Mouse (Mus musculus): Measurements from ENCODE around the gene Il31ra. TPM values are rescaled to one million over a fixed set of nuclear protein-coding genes. Genes with fewer than 3 reads are reported as not detected.
"Not testable (repeated sequence)": the region's sequence is repeated elsewhere in the genome, so short reads cannot be mapped to it uniquely, and the experiment has no call there.

Il31ra gene
- under 1 TPM; 0.10 to 0.16 TPM for total RNA-seq (2021)
- long read RNA-seq, experiment 1 = 0 reads
- long read RNA-seq, experiment 2 = 0 reads

DNA sequence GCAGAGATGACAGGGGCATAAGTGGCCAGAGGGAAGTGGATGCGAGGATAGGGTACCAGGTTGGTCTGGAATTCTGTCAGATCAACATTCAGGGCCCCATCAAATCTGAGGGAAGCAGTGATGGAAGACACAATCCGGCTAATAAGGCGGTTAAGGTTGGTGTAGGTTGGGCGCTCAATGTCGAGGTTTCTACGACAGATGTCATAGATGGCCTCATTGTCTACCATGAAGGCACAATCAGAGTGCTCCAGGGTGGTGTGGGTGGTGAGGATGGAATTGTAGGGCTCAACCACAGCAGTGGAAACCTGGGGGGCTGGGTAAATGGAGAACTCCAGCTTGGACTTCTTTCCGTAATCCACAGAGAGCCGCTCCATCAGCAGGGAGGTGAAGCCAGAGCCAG, at the start of gene Il31ra:
TSS of gene Il31ra (minus strand) at position 101 of the 400 bp plus-strand sequence.
- intact Hi-C loops (cut with DNase I; ENCODE audit: low total_unique reads); DNase-seq: not testable (repeated sequence)

DNA sequence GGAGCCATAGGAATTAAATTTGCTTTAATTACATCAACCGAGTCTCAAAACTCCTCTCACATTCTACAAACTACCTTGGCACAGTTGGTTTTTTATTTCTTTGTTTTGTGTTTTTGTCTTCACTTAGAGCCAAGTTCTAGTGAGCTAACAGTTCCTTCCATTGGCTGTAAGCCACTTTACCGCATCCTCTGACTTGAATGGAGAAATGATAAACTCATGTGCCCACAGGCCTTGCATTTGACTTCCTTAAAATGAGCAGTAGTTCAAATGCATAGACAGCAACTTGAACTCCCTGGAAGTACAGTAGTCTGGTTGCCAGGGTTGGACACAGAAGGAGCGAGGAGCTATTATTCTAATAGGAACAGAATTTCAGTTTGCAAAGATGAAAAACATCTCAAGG, 48.7 kb upstream of the Il31ra start:
- no peak for DNase-seq

GRCm38 (mm10) chr13:112639111-112639510, 45.0 kb upstream of the Il31ra start:
- intact Hi-C loops (cut with DNase I; ENCODE audit: low total_unique reads) = no loop called here
- no peak for DNase-seq

More for the DNA sequence above, 48.7 kb upstream of the Il31ra start:
- intact Hi-C loops (cut with DNase I; ENCODE audit: low total_unique reads) = no loop called here

DNA sequence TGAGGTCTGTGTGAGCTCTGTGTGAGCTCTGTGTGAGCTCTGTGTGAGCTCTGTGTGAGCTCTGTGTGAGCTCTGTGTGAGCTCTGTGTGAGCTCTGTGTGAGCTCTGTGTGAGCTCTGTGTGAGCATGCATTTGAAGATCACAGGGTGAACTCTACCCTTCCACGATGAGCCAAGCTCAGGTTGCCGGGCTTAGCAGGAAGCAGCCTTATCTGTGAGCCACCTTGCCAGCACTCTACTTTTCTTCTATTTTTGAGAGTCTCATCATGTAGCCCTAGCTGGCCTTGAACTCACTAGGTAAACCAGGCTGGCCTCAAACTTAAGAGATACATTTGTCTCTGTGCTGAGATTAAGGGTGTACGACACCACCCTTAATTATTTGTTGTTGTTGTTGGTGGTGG, 42.3 kb upstream of the Il31ra start:
- DNase-seq = no peak
- intact Hi-C loops (cut with DNase I; ENCODE audit: low total_unique reads) = no loop called here

DNA sequence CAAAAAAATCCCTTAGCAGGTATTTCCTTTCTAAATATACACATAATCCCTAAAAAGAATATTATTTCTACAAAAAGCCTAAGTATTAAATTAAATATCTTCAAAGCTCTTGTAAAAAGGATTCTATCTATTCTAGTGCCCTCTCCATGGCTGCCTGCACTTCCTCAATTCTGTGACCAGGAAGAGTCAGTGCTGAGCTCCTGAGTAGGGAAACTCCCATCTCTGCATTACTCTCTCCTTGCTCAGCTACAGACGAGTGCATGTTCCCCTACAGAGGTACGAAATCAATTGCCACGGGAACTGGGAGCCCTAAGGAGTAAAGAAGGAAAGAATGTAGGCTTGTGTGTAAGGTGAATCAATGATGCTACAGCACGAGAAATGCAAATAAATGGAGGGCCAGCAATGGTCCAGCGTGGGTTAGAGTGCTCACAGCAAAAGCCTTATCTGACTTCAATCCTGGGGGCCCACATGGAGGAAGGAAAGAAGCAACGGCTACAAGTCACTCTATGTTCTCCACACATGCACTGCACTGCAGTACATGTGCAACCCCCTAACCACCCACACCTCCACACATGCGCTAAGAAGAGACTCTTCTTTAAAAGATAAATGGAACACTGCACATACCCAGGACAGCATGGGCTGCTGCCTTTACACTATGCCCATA, 41.1 kb upstream of the Il31ra start:
- no peak for DNase-seq
- intact Hi-C loops (cut with DNase I; ENCODE audit: low total_unique reads) = no loop called here

DNA sequence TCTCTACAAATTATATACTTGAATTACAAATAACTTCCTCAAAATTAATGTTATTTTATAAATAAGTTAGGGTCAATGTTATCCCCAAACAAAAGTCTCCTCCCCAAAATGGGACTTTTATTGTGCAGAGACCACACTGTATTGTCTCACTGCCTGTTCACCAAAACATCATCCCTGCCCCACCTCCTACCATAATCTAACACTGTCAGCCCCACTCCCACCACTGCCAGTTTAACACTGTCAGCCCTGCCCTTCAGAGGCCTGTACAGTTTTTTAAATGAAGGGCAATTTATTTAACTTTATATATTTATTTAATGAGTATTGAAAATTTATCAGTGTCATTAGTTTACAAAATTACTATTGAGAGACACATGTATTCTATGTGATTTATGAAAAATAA, 31.4 kb upstream of the Il31ra start:
- intact Hi-C loops (cut with DNase I; ENCODE audit: low total_unique reads) = no loop called here
- DNase-seq = no peak

DNA sequence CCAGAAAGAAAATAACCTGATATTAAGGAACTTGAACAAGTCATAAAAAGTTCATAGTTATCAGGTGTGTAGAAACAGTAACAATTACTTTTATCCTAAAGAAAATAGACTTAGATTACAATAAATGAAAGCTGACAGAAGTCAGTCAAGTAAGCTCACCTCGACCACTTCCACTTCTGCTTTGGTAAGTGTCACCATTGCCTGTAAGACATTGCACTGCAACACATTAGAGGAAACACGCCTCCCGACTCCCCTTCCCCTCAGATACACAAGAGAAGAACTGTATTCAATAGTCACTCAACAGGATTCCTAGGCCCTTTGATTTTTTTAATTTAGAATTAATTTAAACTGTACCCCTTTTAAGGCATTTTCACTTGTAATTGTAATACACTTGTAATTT, 30.5 kb upstream of the Il31ra start:
- no peak for DNase-seq
- intact Hi-C loops (cut with DNase I; ENCODE audit: low total_unique reads) = no loop called here

DNA sequence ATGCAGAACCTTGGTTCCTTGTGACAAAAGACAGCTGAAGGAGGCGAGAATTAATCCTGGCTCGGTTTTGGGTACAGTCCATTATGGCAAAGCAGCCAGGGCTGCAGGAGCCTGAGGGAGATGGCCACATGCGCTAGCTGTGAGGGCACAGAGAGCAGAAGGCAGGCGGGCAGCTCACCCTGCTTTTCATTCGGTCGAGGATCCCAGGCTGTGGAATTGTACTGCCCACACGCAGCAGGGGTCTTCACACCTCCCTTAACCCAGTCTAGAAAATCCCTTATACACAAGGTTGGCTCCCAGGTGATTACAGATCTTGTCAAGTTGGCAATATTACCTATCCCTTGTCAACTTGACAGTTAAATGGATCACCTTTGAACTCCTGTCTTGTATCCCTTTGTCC, 29.5 kb upstream of the Il31ra start:
- intact Hi-C loops (cut with DNase I; ENCODE audit: low total_unique reads) = no loop called here
- no peak for DNase-seq

DNA sequence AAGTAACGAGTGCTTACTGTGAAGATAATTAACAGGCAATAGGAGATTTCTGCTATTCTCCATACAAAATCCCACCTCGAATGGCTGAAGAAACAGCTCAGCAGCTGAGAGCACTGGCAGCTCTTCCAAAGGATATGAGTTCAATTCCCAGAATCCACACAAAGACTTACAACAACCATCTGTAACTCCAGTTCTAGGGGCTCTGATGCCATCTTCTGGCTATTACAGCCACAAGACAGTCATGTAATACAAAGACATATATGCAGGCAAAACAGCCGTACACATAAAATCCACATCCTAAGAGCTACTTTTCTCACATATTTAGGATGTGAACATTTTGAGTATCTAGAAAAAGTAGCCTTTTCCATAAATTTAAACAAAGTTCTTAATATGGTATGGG, 27.4 kb upstream of the Il31ra start:
- intact Hi-C loops (cut with DNase I; ENCODE audit: low total_unique reads) = no loop called here
- DNase-seq = no peak

- intact Hi-C loops (cut with DNase I; ENCODE audit: low total_unique reads) = no loop called here
- no peak for DNase-seq
These were observed 14.4 kb upstream of the Il31ra start for GRCm38 (mm10) chr13:112608606-112609005.

- DNase-seq = no peak
- intact Hi-C loops (cut with DNase I; ENCODE audit: low total_unique reads) = no loop called here
These were observed 10.3 kb upstream of the Il31ra start for GRCm38 (mm10) chr13:112604411-112604810.

DNA sequence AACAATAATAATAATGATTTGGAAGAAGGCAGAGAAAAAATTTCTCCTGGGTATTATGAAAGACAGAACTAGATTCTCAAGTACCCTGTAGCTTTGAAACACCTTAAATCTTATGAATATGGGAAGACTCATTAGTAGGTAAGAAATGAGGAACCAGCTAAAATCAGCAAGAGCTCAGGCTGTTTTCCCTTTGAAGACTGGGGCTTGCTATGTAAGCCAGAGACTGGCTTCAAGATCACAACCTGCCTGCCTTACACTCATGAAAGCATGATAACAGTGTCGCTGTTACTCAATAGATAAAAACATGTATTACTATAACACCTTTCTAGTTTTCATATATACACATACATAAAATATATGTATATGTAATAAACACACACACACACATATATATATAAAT, 9.7 kb upstream of the Il31ra start:
- intact Hi-C loops (cut with DNase I; ENCODE audit: low total_unique reads) = no loop called here
- no peak for DNase-seq

- intact Hi-C loops (cut with DNase I; ENCODE audit: low total_unique reads) = no loop called here
- no peak for DNase-seq
These were observed 8.4 kb upstream of the Il31ra start for GRCm38 (mm10) chr13:112602607-112603006.

GRCm38 (mm10) chr13:112590254-112590653, 3.9 kb downstream of the Il31ra start:
- intact Hi-C loops (cut with DNase I; ENCODE audit: low total_unique reads) = no loop called here
- DNase-seq = no peak

DNA sequence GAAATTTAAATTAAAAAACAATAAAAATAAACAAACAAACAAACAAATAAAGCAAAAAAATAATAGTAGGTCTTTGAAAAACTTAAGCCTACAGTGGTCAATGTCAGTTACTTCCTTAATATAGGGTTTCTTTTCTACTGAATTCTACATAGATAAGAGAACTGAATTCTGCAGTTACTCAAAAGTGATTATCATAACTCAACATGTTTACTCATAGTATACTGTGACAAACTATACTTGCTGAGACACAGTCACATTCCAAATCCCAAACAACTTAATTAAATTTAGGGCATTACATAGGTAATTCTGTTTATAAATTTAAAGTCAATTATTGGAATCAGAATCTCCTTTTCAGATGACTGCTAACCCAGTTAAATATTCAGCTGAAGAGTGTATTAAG, 4.5 kb downstream of the Il31ra start:
- intact Hi-C loops (cut with DNase I; ENCODE audit: low total_unique reads) = no loop called here
- DNase-seq = no peak

DNA sequence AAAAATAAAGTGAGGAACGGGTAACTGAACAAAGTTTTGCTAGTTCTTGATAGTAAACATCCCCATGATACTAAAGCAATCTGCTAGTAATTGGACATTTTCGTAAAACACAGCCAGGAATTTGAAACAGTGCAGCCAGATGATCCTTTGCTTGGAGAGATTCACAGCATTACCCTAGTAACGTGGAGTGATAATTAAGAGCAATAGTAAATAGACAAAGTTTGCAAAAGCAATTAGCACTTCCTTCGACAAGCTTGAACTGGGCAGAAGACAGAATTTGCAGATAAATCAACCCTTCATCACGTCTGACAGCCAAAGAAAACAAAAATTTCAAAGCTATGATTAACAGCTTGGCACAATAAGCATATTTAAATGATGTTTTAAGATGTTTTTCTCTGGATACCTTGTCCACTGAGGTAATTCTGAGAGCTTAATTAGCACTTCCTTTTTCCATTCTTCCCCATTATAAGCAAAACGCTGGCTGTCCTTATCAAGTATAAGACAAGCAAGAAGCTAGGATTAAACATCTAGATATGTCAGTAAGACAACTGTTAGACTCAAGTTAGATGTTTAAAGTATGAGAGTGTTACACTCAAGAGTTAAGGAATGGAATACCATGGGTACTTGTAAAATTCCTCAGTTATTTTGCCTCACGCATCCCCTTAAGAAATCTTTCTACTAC, 9.5 kb downstream of the Il31ra start:
- intact Hi-C loops (cut with DNase I; ENCODE audit: low total_unique reads) = no loop called here
- no peak for DNase-seq

DNA sequence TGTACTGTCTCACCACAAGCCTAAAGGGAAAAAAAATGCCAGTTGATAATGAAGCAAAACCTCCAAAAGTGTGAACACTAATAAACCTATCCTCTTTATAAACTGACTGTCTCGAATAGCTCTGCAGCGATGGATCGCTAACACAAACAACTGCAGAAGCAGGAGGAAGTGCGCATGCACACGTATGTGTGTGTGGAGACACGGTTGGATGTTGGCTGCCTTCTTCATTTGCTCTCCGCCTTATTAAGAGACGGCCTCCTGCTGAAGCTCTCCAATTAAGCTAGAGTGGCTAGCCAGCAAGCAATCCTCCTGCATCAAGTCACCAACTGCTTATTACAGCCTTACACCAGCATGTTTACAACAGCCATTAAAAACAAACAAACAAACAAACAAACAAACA, 11.9 kb downstream of the Il31ra start:
- intact Hi-C loops (cut with DNase I; ENCODE audit: low total_unique reads) = no loop called here
- no peak for DNase-seq

DNA sequence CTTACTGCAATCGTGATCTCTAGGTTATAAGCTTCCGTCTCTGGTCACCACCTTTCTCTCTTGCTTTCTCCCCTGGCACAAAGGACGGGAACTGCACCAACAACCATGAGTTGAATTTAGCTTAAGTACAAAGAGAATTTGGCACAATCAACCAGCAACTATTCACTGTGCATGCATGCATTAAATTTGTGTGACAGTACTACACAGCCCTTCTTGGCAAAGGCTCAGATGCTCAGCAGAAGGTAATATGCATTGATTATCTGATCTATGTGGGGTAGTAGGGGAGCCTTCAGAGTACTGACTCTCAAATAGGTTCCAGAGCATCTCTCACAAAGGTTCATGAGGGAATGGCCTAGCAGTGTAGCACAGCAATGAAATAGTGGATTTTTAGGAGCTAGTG, 12.4 kb downstream of the Il31ra start:
- intact Hi-C loops (cut with DNase I; ENCODE audit: low total_unique reads) = no loop called here
- no peak for DNase-seq

DNA sequence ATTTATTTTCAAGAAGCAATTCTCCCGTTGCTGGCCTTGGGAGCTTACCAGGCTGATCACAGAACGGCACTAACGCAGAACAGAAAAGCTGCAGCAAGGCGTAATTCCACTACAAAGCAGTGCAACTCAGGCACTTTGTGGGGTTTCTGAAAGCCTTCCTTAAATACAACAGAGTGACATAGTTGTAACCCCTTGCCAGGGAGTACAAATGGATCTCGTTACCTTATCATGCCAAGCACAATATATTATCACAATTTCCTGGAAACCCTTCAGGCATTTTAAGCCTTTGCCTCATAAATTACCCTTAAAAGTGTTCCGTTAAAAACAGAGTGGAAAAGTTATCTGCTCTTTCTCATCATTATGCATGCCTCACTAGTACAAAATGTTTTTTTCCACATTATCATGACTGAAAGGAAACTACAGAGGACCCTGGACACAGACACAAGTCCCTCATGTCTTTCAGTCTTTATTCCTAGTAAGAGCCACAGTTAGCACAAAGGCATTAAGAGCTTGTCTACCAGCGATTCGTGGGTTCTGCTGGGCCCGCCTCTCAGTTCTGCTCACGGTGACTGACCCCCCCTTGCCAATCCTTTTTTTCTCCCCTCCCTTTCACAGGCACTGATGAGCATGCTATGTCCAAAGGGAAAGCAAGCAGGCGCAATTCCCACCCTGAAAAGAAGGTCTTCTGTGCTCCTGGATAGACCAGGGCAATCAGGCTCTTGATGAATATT, 13.4 kb downstream of the Il31ra start:
- intact Hi-C loops (cut with DNase I; ENCODE audit: low total_unique reads) = no loop called here
- no peak for DNase-seq

DNA sequence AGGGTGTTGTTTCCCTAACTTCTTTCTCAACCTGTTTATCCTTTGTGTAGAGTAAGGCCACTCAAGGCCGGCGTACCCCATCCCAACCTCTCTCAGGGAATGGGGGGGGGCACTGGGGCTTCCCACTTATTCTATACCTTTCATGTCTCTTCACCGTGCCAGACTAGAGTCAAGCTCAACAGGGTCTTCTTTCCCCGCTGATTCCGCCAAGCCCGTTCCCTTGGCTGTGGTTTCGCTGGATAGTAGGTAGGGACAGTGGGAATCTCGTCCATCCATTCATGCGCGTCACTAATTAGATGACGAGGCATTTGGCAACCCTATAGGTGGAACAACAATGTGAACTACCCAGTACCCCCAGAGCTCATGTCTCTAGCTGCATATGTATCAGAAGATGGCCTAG, 16.1 kb downstream of the Il31ra start:
- intact Hi-C loops (cut with DNase I; ENCODE audit: low total_unique reads) = not testable (repeated sequence)
- DNase-seq = peak; percentile 98

DNA sequence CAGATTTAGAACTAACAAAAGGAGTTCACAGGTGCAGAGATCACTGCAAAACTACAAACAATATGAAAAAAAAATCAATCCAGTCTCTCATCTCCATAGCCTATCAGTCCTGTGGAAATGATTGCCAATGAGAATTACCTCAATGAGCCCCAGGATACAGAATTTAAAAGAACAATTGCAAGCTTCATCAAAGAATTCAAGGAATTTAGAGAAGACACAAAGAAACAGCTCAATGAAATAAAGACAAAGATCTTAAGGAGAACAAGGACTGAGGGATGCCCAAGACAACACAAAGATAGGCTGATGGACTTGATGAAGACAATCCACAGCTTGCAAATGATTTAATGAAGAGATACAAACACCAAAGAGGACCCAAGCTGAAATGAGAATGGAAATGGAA, 20.4 kb downstream of the Il31ra start:
- no peak for DNase-seq
- intact Hi-C loops (cut with DNase I; ENCODE audit: low total_unique reads) = no loop called here
